ENCODE assay signal across 7 mouse cellular contexts in the genomic region with DNA sequence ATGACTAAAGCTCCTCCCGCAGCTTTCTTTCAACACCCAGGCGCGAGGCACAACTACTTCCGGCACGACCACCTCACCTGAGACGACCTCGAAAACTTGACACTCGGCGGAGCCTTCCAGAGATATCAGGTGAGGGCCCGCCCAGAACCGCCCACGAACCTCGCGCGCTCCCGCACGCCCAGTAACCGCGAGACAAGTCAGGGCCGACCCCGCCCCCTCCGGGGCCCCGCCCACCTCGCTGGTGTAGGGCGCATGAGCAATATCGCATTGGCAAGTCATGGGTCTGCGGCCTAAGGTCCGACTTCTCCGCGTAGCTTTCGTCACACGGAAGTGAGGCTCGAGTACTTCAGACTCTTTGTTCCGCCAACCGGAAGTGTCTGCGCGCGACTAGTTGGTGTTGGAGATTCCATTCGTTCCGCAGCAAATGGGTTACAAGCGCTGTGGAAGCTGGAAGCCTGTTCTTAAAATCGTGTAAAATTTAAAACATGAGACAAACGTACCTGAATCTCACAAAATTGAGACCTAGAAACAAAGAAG. TPM values are rescaled to one million over a fixed set of nuclear protein-coding genes. Genes with fewer than 3 reads are reported as not detected.
DNase-seq lines count a peak whose midpoint lies in the region; ATAC-seq and TF ChIP-seq lines count a peak whose summit lies in the region.

No protein-coding gene starts in this region.

- TF ChIP-seq CTCF in intestine, postnatal 0 days (IDR thresholded peaks at IDR 0.05; ENCODE audit: low read depth): no peak
- TF ChIP-seq CTCF in small intestine, adult 2 months (IDR thresholded peaks at IDR 0.05; ENCODE audit: extremely low read depth, insufficient read length, insufficient replicate concordance, low read depth, low read length): no peak

- peak; percentile 98 for ATAC-seq in intestine, postnatal 0 days
- ATAC-seq in midbrain, embryonic 12.5 days (ENCODE audit: low FRiP score, low read depth): peak; percentile 98

- peak overlapping the region; percentile 82 for H3K27ac ChIP-seq in embryonic facial prominence, embryonic 10.5 days (replicated peaks)
- H3K27ac ChIP-seq in intestine, postnatal 0 days (ENCODE audit: low read depth, low read length): peak overlapping the region; percentile 81
- H3K27ac ChIP-seq in midbrain, embryonic 12.5 days (replicated peaks): peak overlapping the region; percentile 85
- peak overlapping the region; percentile 84 for H3K27ac ChIP-seq in small intestine, adult 2 months (ENCODE audit: insufficient read depth, low read depth, low read length)

- H3K4me3 ChIP-seq in embryonic facial prominence, embryonic 10.5 days: peak overlapping the region; percentile 68
- H3K4me3 ChIP-seq in intestine, postnatal 0 days (ENCODE audit: low read depth, low read length): peak overlapping the region; percentile 59
- peak overlapping the region; percentile 72 for H3K4me3 ChIP-seq in midbrain, embryonic 12.5 days
- peak overlapping the region; percentile 74 for H3K4me3 ChIP-seq in small intestine, adult 2 months (ENCODE audit: low read depth, low read length)

- no peaks in the 10 kb centered on the region for H3K27me3 ChIP-seq in embryonic facial prominence, embryonic 10.5 days (replicated peaks; ENCODE audit: low read depth, poor library complexity, severe bottlenecking)
- H3K27me3 ChIP-seq in intestine, postnatal 0 days (replicated peaks; ENCODE audit: control insufficient read depth, insufficient read depth, low read length): no peaks in the 10 kb centered on the region
- H3K27me3 ChIP-seq in midbrain, embryonic 12.5 days: no peaks in the 10 kb centered on the region
- no peaks in the 10 kb centered on the region for H3K27me3 ChIP-seq in small intestine, adult 2 months (ENCODE audit: control insufficient read depth, insufficient read depth, low read length)

- H3K9me3 ChIP-seq in embryonic facial prominence, embryonic 10.5 days: no peaks in the 10 kb centered on the region
- no peaks in the 10 kb centered on the region for H3K9me3 ChIP-seq in intestine, postnatal 0 days (ENCODE audit: control insufficient read depth)
- H3K9me3 ChIP-seq in midbrain, embryonic 12.5 days: no peaks in the 10 kb centered on the region

- peaks cover 13% of the 10 kb centered on the region for H3K4me1 ChIP-seq in embryonic facial prominence, embryonic 10.5 days
- 0 out of 2 replicates have a peak, but pooled peaks cover 2% of the 10 kb centered on the region for H3K4me1 ChIP-seq in intestine, postnatal 0 days (replicated peaks; ENCODE audit: control insufficient read depth, insufficient read depth, low read length)
- H3K4me1 ChIP-seq in midbrain, embryonic 12.5 days: peaks cover 19% of the 10 kb centered on the region
- H3K4me1 ChIP-seq in small intestine, adult 2 months (ENCODE audit: control insufficient read depth, insufficient read depth, insufficient read length, low read length): 0 out of 2 replicates have a peak, but pooled peaks cover 3% of the 10 kb centered on the region

- H3K36me3 ChIP-seq in embryonic facial prominence, embryonic 10.5 days (replicated peaks): peaks cover 31% of the 10 kb centered on the region
- peaks cover 10% of the 10 kb centered on the region for H3K36me3 ChIP-seq in intestine, postnatal 0 days (ENCODE audit: control insufficient read depth, insufficient read depth)
- peaks cover 16% of the 10 kb centered on the region for H3K36me3 ChIP-seq in midbrain, embryonic 12.5 days
- H3K36me3 ChIP-seq in small intestine, adult 2 months (ENCODE audit: control insufficient read depth, insufficient read depth, low read length): peaks cover 11% of the 10 kb centered on the region

- intact Hi-C loops in left cerebral cortex, postnatal 4 days (cut with DNase I): no loop called here

- TF ChIP-seq POLR2A in small intestine, adult 2 months (IDR thresholded peaks at IDR 0.05; ENCODE audit: low read depth, low read length): peak; percentile 51

- peak; percentile 100 for DNase-seq in adrenal gland, postnatal 10 days
- peak; percentile 100 for DNase-seq in embryonic facial prominence, embryonic 10.5 days (ENCODE audit: low spot score)
- DNase-seq in gonadal fat pad, adult 2 months (ENCODE audit: low read depth): peak; percentile 85
- DNase-seq in left cerebral cortex, postnatal 4 days: peak; percentile 99

- H3K4me2 ChIP-seq in intestine, postnatal 0 days (replicated peaks; ENCODE audit: low read depth): peak overlapping the region; percentile 73
- H3K4me2 ChIP-seq in midbrain, embryonic 12.5 days (replicated peaks): peak overlapping the region; percentile 87

- peak overlapping the region; percentile 62 for H3K9ac ChIP-seq in intestine, postnatal 0 days (ENCODE audit: low read depth, low read length)
- H3K9ac ChIP-seq in midbrain, embryonic 12.5 days (replicated peaks): peak overlapping the region; percentile 70

- WGBS in embryonic facial prominence, embryonic 10.5 days: under 1% methylated on average over 43 of the region's 43 CpGs
- under 1% methylated on average over 43 of the region's 43 CpGs for WGBS in intestine, postnatal 0 days
- under 1% methylated on average over 43 of the region's 43 CpGs for WGBS in midbrain, embryonic 12.5 days
- under 1% methylated on average over 43 of the region's 43 CpGs for WGBS in small intestine, adult 2 months

RNA-seq across cellular contexts. Expression of gene Tmem41b, which starts 0.5 kb away (rescaled TPM):
- 10 to 100 TPM; 41.1 to 45.2 TPM for total RNA-seq in adrenal gland, postnatal 10 days (2021)
- polyA plus RNA-seq in embryonic facial prominence, embryonic 10.5 days (2016; fragmentation: Nextera tagmentation; extraction: Ambion mirVana): 68.5 and 73.6 TPM in 2 replicates
- polyA plus RNA-seq in gonadal fat pad, adult 2 months (2012; rRNA removed): 31.1 and 32.4 TPM in 2 replicates
- 138 and 151 TPM in 2 replicates for polyA plus RNA-seq in intestine, postnatal 0 days (2015; fragmentation: Nextera tagmentation; extraction: Ambion mirVana)
- total RNA-seq in left cerebral cortex, postnatal 4 days (2021): 10 to 100 TPM; 46.2 to 48.3 TPM
- polyA plus RNA-seq in midbrain, embryonic 12.5 days (2016; fragmentation: Nextera tagmentation; extraction: Ambion mirVana): 74.6 and 77.5 TPM in 2 replicates
- polyA plus RNA-seq in small intestine, adult 2 months (2012; rRNA removed): 19.8 and 39.7 TPM in 2 replicates

RNA-seq across cellular contexts. Expression of gene Dennd5a, which starts 25.9 kb away (rescaled TPM):
- 100 to 1,000 TPM; 131 to 144 TPM for total RNA-seq in adrenal gland, postnatal 10 days (2021)
- polyA plus RNA-seq in embryonic facial prominence, embryonic 10.5 days (2016; fragmentation: Nextera tagmentation; extraction: Ambion mirVana): 28.2 and 33.3 TPM in 2 replicates
- 63.8 and 87.1 TPM in 2 replicates for polyA plus RNA-seq in gonadal fat pad, adult 2 months (2012; rRNA removed)
- polyA plus RNA-seq in intestine, postnatal 0 days (2015; fragmentation: Nextera tagmentation; extraction: Ambion mirVana): 15.3 and 16.6 TPM in 2 replicates
- 100 to 1,000 TPM; 123 to 135 TPM for total RNA-seq in left cerebral cortex, postnatal 4 days (2021)
- polyA plus RNA-seq in midbrain, embryonic 12.5 days (2016; fragmentation: Nextera tagmentation; extraction: Ambion mirVana): 51.8 and 53.1 TPM in 2 replicates
- polyA plus RNA-seq in small intestine, adult 2 months (2012; rRNA removed): 8.6 and 11.7 TPM in 2 replicates

RNA-seq across cellular contexts. Expression of gene Ipo7, which starts 31.9 kb away (rescaled TPM):
- total RNA-seq in adrenal gland, postnatal 10 days (2021): 10 to 100 TPM; 80.5 to 82.4 TPM
- polyA plus RNA-seq in embryonic facial prominence, embryonic 10.5 days (2016; fragmentation: Nextera tagmentation; extraction: Ambion mirVana): 57.0 and 57.5 TPM in 2 replicates
- polyA plus RNA-seq in gonadal fat pad, adult 2 months (2012; rRNA removed): 16.7 and 21.8 TPM in 2 replicates
- 12.0 and 12.4 TPM in 2 replicates for polyA plus RNA-seq in intestine, postnatal 0 days (2015; fragmentation: Nextera tagmentation; extraction: Ambion mirVana)
- total RNA-seq in left cerebral cortex, postnatal 4 days (2021): 100 to 1,000 TPM in 1 of 2 experiments, 10 to 100 TPM in 1; 97.1 to 104 TPM
- 49.7 and 51.8 TPM in 2 replicates for polyA plus RNA-seq in midbrain, embryonic 12.5 days (2016; fragmentation: Nextera tagmentation; extraction: Ambion mirVana)
- 3.1 and 11.0 TPM in 2 replicates for polyA plus RNA-seq in small intestine, adult 2 months (2012; rRNA removed)

Comparison
In these comparisons a context has a peak if more than half of its experiments do, and no peak if none do; other contexts are left out.
1. Peak in every context shown above with its lines: DNase-seq, ATAC-seq, H3K4me3 ChIP-seq and H3K27ac ChIP-seq.